In the genomic region with DNA sequence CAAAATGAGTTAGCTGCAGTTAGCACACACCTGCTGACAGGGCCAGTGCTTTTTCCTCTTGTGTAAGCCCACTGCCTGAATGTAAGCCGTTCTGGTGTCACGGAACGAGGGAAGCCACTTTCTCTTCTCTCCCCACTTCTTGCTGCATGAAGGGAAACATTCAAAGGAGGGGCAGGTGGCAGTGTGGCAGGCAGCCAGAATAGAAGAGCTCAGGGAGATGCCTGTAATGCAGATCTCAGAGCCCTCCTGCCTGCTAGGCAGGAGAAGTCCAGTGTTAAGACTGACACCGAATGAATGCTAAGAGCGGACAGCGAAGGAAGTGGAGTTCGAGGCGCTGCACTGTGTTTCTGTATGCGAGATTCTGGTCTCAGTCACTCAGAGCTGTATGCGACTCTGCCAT, we compare ENCODE assay signal across 18 mouse cellular contexts. TPM values are rescaled to one million over a fixed set of nuclear protein-coding genes. Genes with fewer than 3 reads are reported as not detected.
DNase-seq lines count a peak whose midpoint lies in the region; ATAC-seq lines count a peak whose summit lies in the region.
"Had no signal": no experiment of that assay in that cellular context is flagged by ENCODE, and none has a peak within 500 bp of the region (broad histone marks: within the 10 kb centered on the region; RNA-seq: fewer than 3 reads in every experiment).

No protein-coding gene starts in this region.

- peaks cover 17% of the 10 kb centered on the region for H3K4me1 ChIP-seq in hindbrain, embryonic 13.5 days (replicated peaks)
- H3K4me1 ChIP-seq in hindbrain, embryonic 16.5 days (ENCODE audit: control insufficient read depth, insufficient read depth, low read depth, low read length), result peaks cover 6% of the 10 kb centered on the region
- H3K4me1 ChIP-seq in midbrain, embryonic 16.5 days (ENCODE audit: control insufficient read depth, insufficient read depth, low read length), result 0 out of 2 replicates have a peak, but pooled peaks cover 11% of the 10 kb centered on the region
- H3K4me1 ChIP-seq in midbrain, embryonic 10.5 days, result peaks cover 2% of the 10 kb centered on the region
- 0 out of 2 replicates have a peak, but pooled peaks cover 4% of the 10 kb centered on the region for H3K4me1 ChIP-seq in forebrain, embryonic 14.5 days (ENCODE audit: control insufficient read depth, insufficient read depth, low read length)
- H3K4me1 ChIP-seq: embryonic facial prominence, embryonic 15.5 days; kidney, embryonic 15.5 days; liver, embryonic 15.5 days had no signal

- no peak overlapping the region for H3K4me2 ChIP-seq in hindbrain, embryonic 13.5 days
- no peak overlapping the region for H3K4me2 ChIP-seq in hindbrain, embryonic 16.5 days (ENCODE audit: low read length)
- H3K4me2 ChIP-seq in midbrain, embryonic 16.5 days (ENCODE audit: low read length), result no peak overlapping the region
- H3K4me2 ChIP-seq in forebrain, embryonic 14.5 days (ENCODE audit: low read length), result no peak overlapping the region
- H3K4me2 ChIP-seq: embryonic facial prominence, embryonic 15.5 days; kidney, embryonic 15.5 days; limb, embryonic 13.5 days; liver, embryonic 15.5 days had no signal

- H3K27ac ChIP-seq in hindbrain, embryonic 13.5 days, result 0 out of 2 replicates have a peak overlapping the region, but pooled peaks have one; percentile 23
- no peak overlapping the region for H3K27ac ChIP-seq in hindbrain, embryonic 16.5 days (ENCODE audit: low read depth, low read length)
- 0 out of 2 replicates have a peak overlapping the region, but pooled peaks have one; percentile 14 for H3K27ac ChIP-seq in midbrain, embryonic 16.5 days (ENCODE audit: low read length)
- no peak overlapping the region; the same call in 1 of the 2 replicates for H3K27ac ChIP-seq in midbrain, embryonic 10.5 days (replicated peaks)
- H3K27ac ChIP-seq in forebrain, embryonic 14.5 days (ENCODE audit: low read depth, low read length), result peak overlapping the region; percentile 58; the same call in 1 of the 2 replicates
- H3K27ac ChIP-seq: embryonic facial prominence, embryonic 15.5 days; heart, embryonic 10.5 days; kidney, embryonic 15.5 days; limb, embryonic 13.5 days; liver, embryonic 15.5 days had no signal

- H3K27me3 ChIP-seq in hindbrain, embryonic 13.5 days, result no peaks in the 10 kb centered on the region
- no peaks in the 10 kb centered on the region for H3K27me3 ChIP-seq in hindbrain, embryonic 16.5 days (replicated peaks; ENCODE audit: control insufficient read depth, insufficient read depth, low read length)
- no peaks in the 10 kb centered on the region for H3K27me3 ChIP-seq in midbrain, embryonic 16.5 days (ENCODE audit: control insufficient read depth, insufficient read depth, low read depth, low read length)
- no peaks in the 10 kb centered on the region for H3K27me3 ChIP-seq in midbrain, embryonic 10.5 days (ENCODE audit: low read depth, poor library complexity, severe bottlenecking)
- no peaks in the 10 kb centered on the region for H3K27me3 ChIP-seq in forebrain, embryonic 14.5 days (replicated peaks; ENCODE audit: control insufficient read depth, insufficient read depth, low read length)
- H3K27me3 ChIP-seq: embryonic facial prominence, embryonic 15.5 days; kidney, embryonic 15.5 days; limb, embryonic 13.5 days; liver, embryonic 15.5 days; megakaryocyte, embryonic 14.5 days had no signal

- DNase-seq in midbrain, embryonic 10.5 days (ENCODE audit: low spot score), result no peak
- peak; percentile 70 for DNase-seq in forebrain, embryonic 14.5 days (ENCODE audit: low spot score)
- DNase-seq in lung, postnatal 14 days, result peak; percentile 18
- DNase-seq in kidney, adult 8-10 months, result no peak
- DNase-seq: adrenal gland, adult 8-10 months; gastrocnemius, postnatal 14 days; right cerebral cortex, postnatal 25 days; thymus, adult 18-20 months had no signal

- WGBS in hindbrain, embryonic 13.5 days, result 74% methylated on average over 10 of the region's 10 CpGs
- 59% methylated on average over 10 of the region's 10 CpGs for WGBS in hindbrain, embryonic 16.5 days
- 66% methylated on average over 10 of the region's 10 CpGs for WGBS in midbrain, embryonic 16.5 days
- WGBS in midbrain, embryonic 10.5 days, result 93% methylated on average over 10 of the region's 10 CpGs
- WGBS in forebrain, embryonic 14.5 days, result 59% methylated on average over 10 of the region's 10 CpGs

- H3K36me3 ChIP-seq in hindbrain, embryonic 13.5 days, result no peaks in the 10 kb centered on the region
- H3K36me3 ChIP-seq in hindbrain, embryonic 16.5 days (ENCODE audit: control insufficient read depth, insufficient read depth, low read length), result no peaks in the 10 kb centered on the region
- no peaks in the 10 kb centered on the region for H3K36me3 ChIP-seq in midbrain, embryonic 16.5 days (ENCODE audit: control insufficient read depth, insufficient read depth, low read length)
- H3K36me3 ChIP-seq in midbrain, embryonic 10.5 days, result 0 out of 2 replicates have a peak, but pooled peaks cover 2% of the 10 kb centered on the region
- H3K36me3 ChIP-seq in forebrain, embryonic 14.5 days (ENCODE audit: control insufficient read depth, insufficient read depth, low read length), result 0 out of 2 replicates have a peak, but pooled peaks cover 2% of the 10 kb centered on the region
- H3K36me3 ChIP-seq: heart, embryonic 10.5 days; kidney, embryonic 15.5 days; limb, embryonic 13.5 days; liver, embryonic 15.5 days had no signal

- no peak for ATAC-seq in hindbrain, embryonic 13.5 days (ENCODE audit: low FRiP score)
- no peak; the same call in 1 of the 2 replicates for ATAC-seq in hindbrain, embryonic 16.5 days
- no peak for ATAC-seq in midbrain, embryonic 16.5 days
- peak; percentile 67; the same call in 1 of the 2 replicates for ATAC-seq in forebrain, embryonic 14.5 days
- ATAC-seq: CD4-positive, CD25-positive, alpha-beta regulatory T cell, adult 4 months had no signal

- H3K9ac ChIP-seq in hindbrain, embryonic 13.5 days, result no peak overlapping the region
- H3K9ac ChIP-seq in hindbrain, embryonic 16.5 days (ENCODE audit: low read depth, low read length), result no peak overlapping the region
- H3K9ac ChIP-seq in midbrain, embryonic 16.5 days (ENCODE audit: low read depth, low read length), result no peak overlapping the region
- H3K9ac ChIP-seq in forebrain, embryonic 14.5 days (ENCODE audit: low read length), result no peak overlapping the region
- H3K9ac ChIP-seq: embryonic facial prominence, embryonic 15.5 days; kidney, embryonic 15.5 days; limb, embryonic 13.5 days; liver, embryonic 15.5 days had no signal

- no peaks in the 10 kb centered on the region for H3K9me3 ChIP-seq in hindbrain, embryonic 13.5 days
- H3K9me3 ChIP-seq in hindbrain, embryonic 16.5 days (ENCODE audit: control insufficient read depth, low read length), result no peaks in the 10 kb centered on the region
- H3K9me3 ChIP-seq in midbrain, embryonic 16.5 days (replicated peaks; ENCODE audit: control insufficient read depth, low read length, poor library complexity, severe bottlenecking), result no peaks in the 10 kb centered on the region
- H3K9me3 ChIP-seq in midbrain, embryonic 10.5 days (replicated peaks), result no peaks in the 10 kb centered on the region
- H3K9me3 ChIP-seq in forebrain, embryonic 14.5 days (replicated peaks; ENCODE audit: control insufficient read depth, low read length), result no peaks in the 10 kb centered on the region
- H3K9me3 ChIP-seq: embryonic facial prominence, embryonic 15.5 days; heart, embryonic 10.5 days; kidney, embryonic 15.5 days; limb, embryonic 13.5 days; liver, embryonic 15.5 days; megakaryocyte, embryonic 14.5 days had no signal

- no peak overlapping the region for H3K4me3 ChIP-seq in hindbrain, embryonic 13.5 days
- H3K4me3 ChIP-seq in hindbrain, embryonic 16.5 days (ENCODE audit: low read length), result no peak overlapping the region
- H3K4me3 ChIP-seq in midbrain, embryonic 16.5 days (ENCODE audit: low read depth, low read length), result no peak overlapping the region
- H3K4me3 ChIP-seq in midbrain, embryonic 10.5 days, result no peak overlapping the region
- no peak overlapping the region for H3K4me3 ChIP-seq in forebrain, embryonic 14.5 days (ENCODE audit: low read depth, low read length)
- H3K4me3 ChIP-seq: embryonic facial prominence, embryonic 15.5 days; heart, embryonic 10.5 days; kidney, embryonic 15.5 days; limb, embryonic 13.5 days; liver, embryonic 15.5 days; megakaryocyte, embryonic 14.5 days had no signal

RNA-seq across cellular contexts. Expression of gene Atg7, which starts 49.8 kb away (rescaled TPM):
- polyA plus RNA-seq in hindbrain, embryonic 13.5 days (2015; fragmentation: Nextera tagmentation; extraction: Ambion mirVana), result 18.2 and 20.2 TPM in 2 replicates
- polyA plus RNA-seq in hindbrain, embryonic 16.5 days (2015; fragmentation: Nextera tagmentation; extraction: Ambion mirVana), result 18.0 and 20.2 TPM in 2 replicates
- 17.2 and 18.2 TPM in 2 replicates for polyA plus RNA-seq in midbrain, embryonic 16.5 days (2015; fragmentation: Nextera tagmentation; extraction: Ambion mirVana)
- polyA plus RNA-seq in midbrain, embryonic 10.5 days (2016; fragmentation: Nextera tagmentation; extraction: Ambion mirVana), result 22.4 and 24.8 TPM in 2 replicates
- 21.1 and 21.8 TPM in 2 replicates for polyA plus RNA-seq in forebrain, embryonic 14.5 days (2014; fragmentation: Nextera tagmentation; extraction: Ambion mirVana)

Comparison
In these comparisons a context has a peak if more than half of its experiments do, and no peak if none do; other contexts are left out.
1. H3K27ac ChIP-seq: peak in hindbrain, embryonic 13.5 days (single experiment), midbrain, embryonic 16.5 days (single experiment) and forebrain, embryonic 14.5 days (single experiment); none in hindbrain, embryonic 16.5 days (single experiment) and midbrain, embryonic 10.5 days (single experiment).
2. DNase-seq: peak in forebrain, embryonic 14.5 days (single experiment) and lung, postnatal 14 days (single experiment); none in midbrain, embryonic 10.5 days (single experiment) and kidney, adult 8-10 months (0 of 2).